Mouse (Mus musculus) lung, postnatal 0 days (tissue): ENCODE measurements around the gene Mcu.

Source experiments
- CTCF ChIP-seq: IDR thresholded peaks from 2 replicates; pipeline ENCODE4 v1.5.1; 2016; ENCODE audit warnings: antibody characterized with exemption, mild to moderate bottlenecking
- EP300 ChIP-seq: IDR thresholded peaks from 2 replicates; pipeline ENCODE4 v1.6.1; 2016; ENCODE audit warnings: antibody characterized with exemption, mild to moderate bottlenecking, control low read depth

DNA sequence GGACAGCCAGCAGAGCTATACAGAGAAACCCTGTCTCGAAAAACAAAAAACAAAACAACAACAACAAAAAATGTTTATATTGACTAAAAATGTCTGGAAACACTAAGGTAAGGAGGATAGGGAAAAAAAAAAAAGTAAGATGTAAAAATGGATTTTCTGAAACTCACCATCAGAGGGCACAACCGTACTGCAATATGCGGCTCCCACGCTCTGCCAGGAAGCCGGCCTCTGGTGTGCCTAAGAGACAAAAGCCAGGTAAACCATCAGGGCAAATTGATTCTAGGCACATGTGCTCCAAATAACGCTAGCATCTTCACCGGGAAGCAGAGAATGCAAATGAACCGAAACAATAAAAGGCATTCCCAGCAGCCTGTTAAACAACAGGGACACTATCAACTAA, 125.6 kb downstream of the Mcu start:
- TF ChIP-seq EP300 (no peak), CTCF (peak; percentile 23; the same call in 1 of the 2 replicates)
